Mouse (Mus musculus) midbrain, embryonic 14.5 days (tissue): ENCODE results near the gene Tspan4. TPM values are rescaled to one million over a fixed set of nuclear protein-coding genes. Genes with fewer than 3 reads are reported as not detected.

Experiments used
- ATAC-seq: fragments of 200-750 bp; cut with Nextera tagmentation; 2 replicates; pipeline ENCODE4 v1.8.0; 2017; ENCODE audit warnings: moderate number of reproducible peaks, moderate library complexity; ENCODE audit not compliant: low FRiP score, low TSS enrichment
- DNase-seq: peaks from one replicate; pipeline ENCODE4 v3.0.0-alpha.2; 2015
- H3K27ac ChIP-seq: fragments of 300-500 bp; sonication (generic); replicated peaks from 2 replicates; pipeline ENCODE4 v1.5.1; 2014; ENCODE audit warnings: mild to moderate bottlenecking, low read depth, low read length, moderate library complexity
- H3K27me3 ChIP-seq: fragments of 300-500 bp; sonication (generic); 2 replicates; pipeline ENCODE4 v1.6.1; 2014; ENCODE audit warnings: low read length, control low read depth, mixed read lengths; ENCODE audit not compliant: control insufficient read depth, insufficient read depth
- H3K36me3 ChIP-seq: fragments of 300-500 bp; sonication (generic); 2 replicates; pipeline ENCODE4 v1.6.1; 2014; ENCODE audit warnings: low read length, control low read depth; ENCODE audit not compliant: control insufficient read depth, insufficient read depth
- H3K4me1 ChIP-seq: fragments of 300-500 bp; sonication (generic); 2 replicates; pipeline ENCODE4 v1.6.1; 2014; ENCODE audit warnings: mild to moderate bottlenecking, antibody characterized with exemption, low read length, control low read depth; ENCODE audit not compliant: control insufficient read depth, insufficient read depth
- H3K4me2 ChIP-seq: fragments of 300-500 bp; sonication (generic); 2 replicates; pipeline ENCODE4 v1.6.1; 2014; ENCODE audit warnings: mild to moderate bottlenecking, low read length, moderate library complexity
- H3K4me3 ChIP-seq: fragments of 300-500 bp; sonication (generic); replicated peaks from 2 replicates; pipeline ENCODE4 v1.5.1; 2014; ENCODE audit warnings: low read depth, low read length
- H3K9ac ChIP-seq: fragments of 300-500 bp; sonication (generic); replicated peaks from 2 replicates; pipeline ENCODE4 v1.6.1; 2014; ENCODE audit warnings: mild to moderate bottlenecking, low read length, moderate library complexity
- H3K9me3 ChIP-seq: fragments of 300-500 bp; sonication (generic); 2 replicates; pipeline ENCODE4 v1.6.1; 2016; ENCODE audit warnings: low read length, control low read depth, mixed read lengths; ENCODE audit not compliant: control insufficient read depth
- WGBS: fragments of 180-500 bp; shearing (Covaris S2); extraction: QIAGEN DNeasy Blood & Tissue Kit; methylation state at CpG from one replicate; pipeline ENCODE4 v1.1.7; 2014; 5-methylcytosine and 5-hydroxymethylcytosine counted together
- polyA plus RNA-seq: library from polyadenylated mRNA; unstranded; fragments of >200 nt; fragmentation: Nextera tagmentation; extraction: Ambion mirVana; gene quantifications from 2 replicates; pipeline ENCODE4 v1.2.1, GENCODE M21; 2014

The Tspan4 gene
- polyA plus RNA-seq, 1 experiment from 2014 or later = 35.2 TPM

GRCm38 (mm10) chr7:141517638-141518037 is 42.6 kb downstream of the Tspan4 start:
- ATAC-seq = no peak
- WGBS = 93% methylated on average over 4 of the region's 4 CpGs

GRCm38 (mm10) chr7:141518296-141518695 is 43.3 kb downstream of the Tspan4 start:
- Histone ChIP-seq H3K4me1 (no peaks in the 10 kb centered on the region), H3K4me3 (no peak overlapping the region), H3K36me3 (peaks cover 48% of the 10 kb centered on the region), H3K9me3 (no peaks in the 10 kb centered on the region), H3K27ac (no peak overlapping the region), H3K27me3 (no peaks in the 10 kb centered on the region), H3K4me2 (no peak overlapping the region), H3K9ac (no peak overlapping the region)
- no peak for ATAC-seq
- no peak for DNase-seq
- WGBS = 84% methylated on average over 5 of the region's 5 CpGs

More at GRCm38 (mm10) chr7:141517638-141518037, 42.6 kb downstream of the Tspan4 start:
- Histone ChIP-seq H3K9ac (no peak overlapping the region), H3K9me3 (no peaks in the 10 kb centered on the region), H3K4me1 (no peaks in the 10 kb centered on the region), H3K36me3 (peaks cover 49% of the 10 kb centered on the region), H3K27me3 (no peaks in the 10 kb centered on the region), H3K27ac (no peak overlapping the region), H3K4me2 (no peak overlapping the region), H3K4me3 (no peak overlapping the region)
- DNase-seq = no peak

- no peak for DNase-seq
- no peak overlapping the region for H3K9ac ChIP-seq
- no peak overlapping the region for H3K4me2 ChIP-seq
- no peak for ATAC-seq
- H3K36me3 ChIP-seq = peaks cover 41% of the 10 kb centered on the region
- H3K9me3 ChIP-seq = no peaks in the 10 kb centered on the region
- no peaks in the 10 kb centered on the region for H3K4me1 ChIP-seq
- H3K4me3 ChIP-seq = no peak overlapping the region
- no peaks in the 10 kb centered on the region for H3K27me3 ChIP-seq
- no peak overlapping the region for H3K27ac ChIP-seq
- WGBS = 83% methylated on average over 3 of the region's 3 CpGs
Measured at GRCm38 (mm10) chr7:141518926-141519325, 43.9 kb downstream of the Tspan4 start.

- DNase-seq (no peak), ATAC-seq (no peak)
- H3K27ac ChIP-seq = no peak overlapping the region
- no peak overlapping the region for H3K4me2 ChIP-seq
- H3K36me3 ChIP-seq = peaks cover 41% of the 10 kb centered on the region
- no peaks in the 10 kb centered on the region for H3K27me3 ChIP-seq
- H3K9me3 ChIP-seq = no peaks in the 10 kb centered on the region
- no peak overlapping the region for H3K9ac ChIP-seq
- 74% methylated on average over 1 of the region's 1 CpGs for WGBS
- H3K4me3 ChIP-seq = no peak overlapping the region
- no peaks in the 10 kb centered on the region for H3K4me1 ChIP-seq
Measured at GRCm38 (mm10) chr7:141519795-141520194, 44.8 kb downstream of the Tspan4 start.

GRCm38 (mm10) chr7:141523007-141523406 is 48.0 kb downstream of the Tspan4 start:
- DNase-seq (no peak), ATAC-seq (no peak)
- H3K4me3 ChIP-seq = no peak overlapping the region
- 38% methylated on average over 4 of the region's 4 CpGs for WGBS
- H3K4me1 ChIP-seq = no peaks in the 10 kb centered on the region
- H3K4me2 ChIP-seq = no peak overlapping the region
- H3K9me3 ChIP-seq = no peaks in the 10 kb centered on the region
- no peak overlapping the region for H3K27ac ChIP-seq
- H3K9ac ChIP-seq = no peak overlapping the region
- peaks cover 35% of the 10 kb centered on the region for H3K36me3 ChIP-seq
- no peaks in the 10 kb centered on the region for H3K27me3 ChIP-seq

GRCm38 (mm10) chr7:141524271-141524670 is 49.2 kb downstream of the Tspan4 start:
- no peaks in the 10 kb centered on the region for H3K27me3 ChIP-seq
- H3K9me3 ChIP-seq = no peaks in the 10 kb centered on the region
- WGBS = 92% methylated on average over 4 of the region's 4 CpGs
- H3K4me3 ChIP-seq = no peak overlapping the region
- H3K9ac ChIP-seq = no peak overlapping the region
- H3K27ac ChIP-seq = no peak overlapping the region
- H3K4me1 ChIP-seq = no peaks in the 10 kb centered on the region
- ATAC-seq (no peak), DNase-seq (no peak)
- no peak overlapping the region for H3K4me2 ChIP-seq
- peaks cover 41% of the 10 kb centered on the region for H3K36me3 ChIP-seq

GRCm38 (mm10) chr7:141524760-141525579 is 49.9 kb downstream of the Tspan4 start:
- no peak overlapping the region for H3K27ac ChIP-seq
- no peak overlapping the region for H3K9ac ChIP-seq
- H3K27me3 ChIP-seq = no peaks in the 10 kb centered on the region

GRCm38 (mm10) chr7:141525580-141525925 is 50.5 kb downstream of the Tspan4 start:
- no peak overlapping the region for H3K4me3 ChIP-seq
- H3K36me3 ChIP-seq = peaks cover 46% of the 10 kb centered on the region
- no peak overlapping the region for H3K9ac ChIP-seq
- WGBS = 84% methylated on average over 4 of the region's 4 CpGs
- H3K4me1 ChIP-seq = no peaks in the 10 kb centered on the region
- H3K27me3 ChIP-seq = no peaks in the 10 kb centered on the region
- DNase-seq = no peak
- no peak overlapping the region for H3K4me2 ChIP-seq
- H3K27ac ChIP-seq = no peak overlapping the region
- no peaks in the 10 kb centered on the region for H3K9me3 ChIP-seq
- no peak for ATAC-seq

More at GRCm38 (mm10) chr7:141524760-141525579, 49.9 kb downstream of the Tspan4 start:
- ATAC-seq (peak; percentile 76; the same call in 1 of the 2 replicates), DNase-seq (peak; percentile 89)
- Histone ChIP-seq H3K4me3 (no peak overlapping the region), H3K36me3 (peaks cover 48% of the 10 kb centered on the region), H3K9me3 (no peaks in the 10 kb centered on the region), H3K4me1 (no peaks in the 10 kb centered on the region), H3K4me2 (no peak overlapping the region)
- 54% methylated on average over 6 of the region's 6 CpGs for WGBS

GRCm38 (mm10) chr7:141535570-141535969 is 60.5 kb downstream of the Tspan4 start:
- Histone ChIP-seq H3K4me2 (no peak overlapping the region), H3K4me3 (no peak overlapping the region), H3K9me3 (no peaks in the 10 kb centered on the region), H3K4me1 (peaks cover 15% of the 10 kb centered on the region), H3K27ac (no peak overlapping the region), H3K27me3 (no peaks in the 10 kb centered on the region), H3K9ac (no peak overlapping the region), H3K36me3 (peaks cover 9% of the 10 kb centered on the region; the same call in 1 of the 2 replicates)
- DNase-seq (no peak), ATAC-seq (no peak)
- WGBS = 78% methylated on average over 1 of the region's 1 CpGs
